Mouse (Mus musculus) intestine, embryonic 14.5 days (tissue): Measurements from ENCODE around the gene Kcne1l. TPM values are rescaled to one million over a fixed set of nuclear protein-coding genes. Genes with fewer than 3 reads are reported as not detected.
A peak's percentile ranks its signal among the peaks of the same experiment; 100 is the strongest.

Experiments
- ATAC-seq: fragments of 200-750 bp; cut with Nextera tagmentation; replicated peaks from 2 replicates; pipeline ENCODE4 v1.8.0; 2017; ENCODE audit warnings: low read depth, moderate number of reproducible peaks, moderate TSS enrichment, moderate library complexity; ENCODE audit not compliant: low FRiP score, low TSS enrichment
- DNase-seq: peaks from one replicate; pipeline ENCODE4 v3.0.0-alpha.2; 2018; ENCODE audit warnings: low spot score
- H3K27ac ChIP-seq: fragments of 300-500 bp; sonication (generic); 2 replicates; pipeline ENCODE4 v1.5.1; 2014; ENCODE audit warnings: low read depth, mild to moderate bottlenecking, control low read depth
- H3K27me3 ChIP-seq: fragments of 300-500 bp; sonication (generic); replicated peaks from 2 replicates; pipeline ENCODE4 v1.6.1; 2014; ENCODE audit warnings: low read length, control low read depth; ENCODE audit not compliant: control insufficient read depth, insufficient read depth
- H3K36me3 ChIP-seq: fragments of 300-500 bp; sonication (generic); 2 replicates; pipeline ENCODE4 v1.6.1; 2014; ENCODE audit warnings: low read length, control low read depth; ENCODE audit not compliant: control insufficient read depth, insufficient read depth
- H3K4me1 ChIP-seq: fragments of 300-500 bp; sonication (generic); replicated peaks from 2 replicates; pipeline ENCODE4 v1.6.1; 2014; ENCODE audit warnings: low read length, control low read depth, mixed read lengths; ENCODE audit not compliant: control insufficient read depth, insufficient read depth
- H3K4me2 ChIP-seq: fragments of 300-500 bp; sonication (generic); 2 replicates; pipeline ENCODE4 v1.6.1; 2014; ENCODE audit warnings: low read length
- H3K4me3 ChIP-seq: fragments of 300-500 bp; sonication (generic); 2 replicates; pipeline ENCODE4 v1.5.1; 2014; ENCODE audit warnings: low read depth, low read length, control low read depth, mixed read lengths
- H3K9ac ChIP-seq: fragments of 300-500 bp; sonication (generic); 2 replicates; pipeline ENCODE4 v1.6.1; 2014; ENCODE audit warnings: mild to moderate bottlenecking, low read length
- H3K9me3 ChIP-seq: fragments of 300-500 bp; sonication (generic); 2 replicates; pipeline ENCODE4 v1.6.1; 2016; ENCODE audit warnings: low read length, control low read depth; ENCODE audit not compliant: control insufficient read depth
- WGBS: fragments of 180-500 bp; shearing (Covaris S2); extraction: QIAGEN DNeasy Blood & Tissue Kit; methylation state at CpG from one replicate; pipeline ENCODE4 v1.1.7; 2014; 5-methylcytosine and 5-hydroxymethylcytosine counted together
- polyA plus RNA-seq: library from polyadenylated mRNA; unstranded; fragments of >200 nt; fragmentation: Nextera tagmentation; extraction: Ambion mirVana; gene quantifications from 2 replicates; pipeline ENCODE4 v1.2.1, GENCODE M21; 2014

Gene Kcne1l
- polyA plus RNA-seq, 1 experiment from 2014 or later = 47.4 TPM

- H3K9me3 ChIP-seq = no peaks in the 10 kb centered on the region
- peak overlapping the region; percentile 50 for H3K4me2 ChIP-seq
- H3K27ac ChIP-seq = no peak overlapping the region
- 0 out of 2 replicates have a peak overlapping the region, but pooled peaks have one; percentile 7 for H3K9ac ChIP-seq
- peak overlapping the region; percentile 25 for H3K4me3 ChIP-seq
- WGBS = 39% methylated on average over 34 of the region's 35 CpGs
- DNase-seq = peak; percentile 54
- peak; percentile 57 for ATAC-seq
- H3K4me1 ChIP-seq = no peaks in the 10 kb centered on the region; the same call in 1 of the 2 replicates
- peaks cover 9% of the 10 kb centered on the region for H3K27me3 ChIP-seq
- H3K36me3 ChIP-seq = no peaks in the 10 kb centered on the region
These were observed 855 bp downstream of the Kcne1l start for GRCm38 (mm10) chrX:142305010-142305868.

DNA sequence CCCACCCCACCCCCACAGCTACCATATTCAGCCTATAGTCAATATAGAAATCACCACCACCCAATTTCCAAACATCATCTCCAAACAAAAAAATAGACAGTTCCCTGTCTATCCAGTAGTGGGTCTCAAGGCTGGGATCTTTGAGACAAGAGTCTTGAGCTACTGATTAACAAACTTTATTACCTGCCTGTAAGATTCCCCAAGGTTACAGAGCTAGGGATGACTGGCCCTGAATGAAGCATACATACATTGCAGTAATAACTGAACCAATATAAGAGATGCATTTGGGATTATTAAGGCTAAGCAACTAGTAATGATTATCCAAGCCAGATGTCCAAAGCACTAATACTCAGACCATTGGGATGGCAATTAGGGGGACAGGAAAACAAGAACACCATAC is 1.5 kb downstream of the Kcne1l start:
- Histone ChIP-seq H3K4me3 (no peak overlapping the region), H3K36me3 (no peaks in the 10 kb centered on the region), H3K27me3 (peaks cover 9% of the 10 kb centered on the region), H3K9me3 (no peaks in the 10 kb centered on the region), H3K27ac (no peak overlapping the region), H3K4me1 (no peaks in the 10 kb centered on the region; the same call in 1 of the 2 replicates), H3K9ac (no peak overlapping the region), H3K4me2 (peak overlapping the region; percentile 50; the same call in 1 of the 2 replicates)
- DNase-seq = no peak
- peak; percentile 78 for ATAC-seq

DNA sequence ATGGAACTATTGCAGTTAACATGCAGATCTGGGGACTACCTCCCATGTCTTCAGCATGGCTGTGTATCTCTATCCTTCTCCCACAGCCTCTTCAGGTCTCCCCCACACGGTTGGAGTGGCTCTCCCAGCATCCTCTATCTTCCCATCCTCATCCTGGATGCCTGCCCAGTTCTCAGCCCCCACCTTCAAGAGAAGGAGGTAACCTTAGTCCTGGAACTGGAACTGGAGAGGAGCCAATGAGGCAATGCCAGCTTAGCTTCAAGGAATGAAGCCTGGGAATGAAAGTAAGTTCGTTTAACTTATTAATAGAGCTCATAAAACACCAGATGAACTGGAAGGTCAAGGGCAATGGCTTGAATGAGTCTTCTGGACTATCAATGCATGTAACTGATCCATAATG is 2.6 kb downstream of the Kcne1l start:
- Histone ChIP-seq H3K4me2 (no peak overlapping the region), H3K27ac (no peak overlapping the region), H3K4me1 (no peaks in the 10 kb centered on the region; the same call in 1 of the 2 replicates), H3K4me3 (no peak overlapping the region), H3K27me3 (peaks cover 9% of the 10 kb centered on the region), H3K36me3 (no peaks in the 10 kb centered on the region), H3K9ac (no peak overlapping the region), H3K9me3 (no peaks in the 10 kb centered on the region)
- DNase-seq (no peak), ATAC-seq (no peak)
- 62% methylated on average over 2 of the region's 2 CpGs for WGBS

DNA sequence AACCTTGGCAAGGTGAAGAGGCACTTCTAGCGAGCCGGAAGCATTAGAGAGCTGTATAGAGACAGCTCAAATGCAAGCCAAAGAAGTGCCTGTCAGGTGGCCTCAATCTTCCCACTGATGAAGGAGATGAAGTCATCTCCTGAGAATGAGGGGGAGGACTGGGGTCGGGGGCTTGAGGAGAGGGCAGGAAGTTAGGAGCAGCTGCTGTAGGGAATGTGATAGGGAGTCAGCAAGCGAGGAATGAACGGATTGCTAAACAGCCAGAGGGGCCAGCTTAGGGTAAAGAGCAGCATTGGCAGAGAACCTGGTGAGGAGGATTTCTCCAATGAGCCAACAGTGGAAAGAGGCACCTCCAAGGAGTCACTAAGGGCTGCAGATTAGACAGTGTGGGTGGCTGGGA is 20.2 kb downstream of the Kcne1l start:
- Histone ChIP-seq H3K4me3 (no peak overlapping the region), H3K27ac (no peak overlapping the region), H3K9me3 (no peaks in the 10 kb centered on the region), H3K4me1 (no peaks in the 10 kb centered on the region), H3K4me2 (no peak overlapping the region), H3K9ac (no peak overlapping the region), H3K27me3 (peaks cover 4% of the 10 kb centered on the region; the same call in 1 of the 2 replicates), H3K36me3 (no peaks in the 10 kb centered on the region)
- ATAC-seq (0 out of 2 replicates have a peak, but pooled peaks have one; percentile 23), DNase-seq (no peak)
- 37% methylated on average over 5 of the region's 5 CpGs for WGBS

- 28% methylated on average over 3 of the region's 3 CpGs for WGBS
- no peak for ATAC-seq
- Histone ChIP-seq H3K9ac (no peak overlapping the region), H3K4me3 (no peak overlapping the region), H3K36me3 (no peaks in the 10 kb centered on the region), H3K27me3 (0 out of 2 replicates have a peak, but pooled peaks cover under 1% of the 10 kb centered on the region), H3K4me1 (no peaks in the 10 kb centered on the region), H3K4me2 (no peak overlapping the region), H3K27ac (no peak overlapping the region), H3K9me3 (no peaks in the 10 kb centered on the region)
- no peak for DNase-seq
These were observed 29.5 kb downstream of the Kcne1l start for GRCm38 (mm10) chrX:142276573-142276972.

DNA sequence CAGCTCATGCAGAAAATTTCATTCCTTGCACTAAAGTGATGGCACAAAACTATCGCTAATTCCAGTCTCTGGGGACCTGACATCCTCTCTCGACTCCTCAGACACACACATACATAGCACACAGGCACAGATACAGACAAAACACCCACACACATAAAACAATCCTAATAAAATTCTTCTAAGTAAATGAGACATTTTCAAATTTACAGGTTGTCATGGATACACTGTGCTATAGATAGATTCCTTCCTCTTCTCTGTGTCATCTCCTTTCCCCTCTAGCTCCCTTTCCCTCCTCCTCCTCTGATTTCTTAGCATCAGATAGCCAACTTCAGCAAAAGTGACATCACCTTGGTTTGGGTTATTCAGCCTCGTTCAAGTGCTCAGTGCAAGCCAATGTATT is 30.1 kb downstream of the Kcne1l start:
- Histone ChIP-seq H3K36me3 (no peaks in the 10 kb centered on the region), H3K4me2 (no peak overlapping the region), H3K27me3 (no peaks in the 10 kb centered on the region), H3K9me3 (no peaks in the 10 kb centered on the region), H3K27ac (no peak overlapping the region), H3K9ac (no peak overlapping the region), H3K4me1 (no peaks in the 10 kb centered on the region), H3K4me3 (no peak overlapping the region)
- DNase-seq (no peak), ATAC-seq (no peak)
- 43% methylated on average over 3 of the region's 3 CpGs for WGBS

Other genes with a start within 250 kb of the Kcne1l start
- 0.05 TPM in 1 of 2 replicates, not detected in the other for gene Gucy2f, start 109.4 kb downstream of the Kcne1l start, polyA plus RNA-seq
- 24.4 and 26.5 TPM in 2 replicates for gene Nxt2, start 79.5 kb downstream of the Kcne1l start, polyA plus RNA-seq
- gene Acsl4, start 84.2 kb upstream of the Kcne1l start, polyA plus RNA-seq = 14.7 and 15.0 TPM in 2 replicates